Mouse (Mus musculus): ENCODE results near the gene Tph1. TPM values are rescaled to one million over a fixed set of nuclear protein-coding genes. Genes with fewer than 3 reads are reported as not detected.
"Not testable (repeated sequence)": the region's sequence is repeated elsewhere in the genome, so short reads cannot be mapped to it uniquely, and the experiment has no call there.

Gene Tph1
- polyA plus RNA-seq, 1 experiment from 2014 or later, result 0.28 TPM

- Histone ChIP-seq H3K27ac (replicated peaks; ENCODE audit: low read depth, low read length) (no peak overlapping the region), H3K36me3 (ENCODE audit: control insufficient read depth, insufficient read depth, low read length) (peaks cover 86% of the 10 kb centered on the region)
Observed at GRCm38 (mm10) chr7:46700521-46701025, 28.2 kb upstream of the Tph1 start.

DNA sequence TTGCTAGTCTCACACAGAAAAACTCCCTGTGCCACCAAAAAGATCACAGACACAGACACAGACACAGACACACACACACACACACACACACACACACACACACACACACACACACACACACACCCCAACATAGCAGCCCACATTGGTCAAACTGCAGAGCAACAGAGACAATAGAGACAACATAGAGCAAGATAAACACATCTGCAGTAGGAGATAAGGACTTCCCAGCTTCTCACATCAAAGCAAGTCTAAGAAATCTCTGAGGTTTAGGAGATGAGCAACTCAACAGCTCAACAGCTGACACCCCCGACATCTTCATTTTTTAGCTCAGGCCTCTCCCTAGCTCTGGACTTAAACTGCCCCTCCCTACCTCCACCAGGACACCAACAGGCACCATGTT, 24.4 kb upstream of the Tph1 start:
- H3K9ac ChIP-seq (replicated peaks; ENCODE audit: low read length), result no peak overlapping the region
- H3K4me2 ChIP-seq (ENCODE audit: low read length), result no peak overlapping the region
- no peak for ATAC-seq (ENCODE audit: low FRiP score, low TSS enrichment)
- no peak overlapping the region for H3K4me3 ChIP-seq (replicated peaks; ENCODE audit: low read depth, low read length)
- H3K4me1 ChIP-seq (ENCODE audit: control insufficient read depth, insufficient read depth, low read length), result no peaks in the 10 kb centered on the region
- no peak overlapping the region for H3K27ac ChIP-seq (replicated peaks; ENCODE audit: low read depth, low read length)
- no peaks in the 10 kb centered on the region for H3K9me3 ChIP-seq (ENCODE audit: control insufficient read depth, low read length)
- peaks cover 65% of the 10 kb centered on the region for H3K36me3 ChIP-seq (ENCODE audit: control insufficient read depth, insufficient read depth, low read length)
- 89% methylated on average over 1 of the region's 1 CpGs for WGBS
- no peaks in the 10 kb centered on the region for H3K27me3 ChIP-seq (ENCODE audit: control insufficient read depth, insufficient read depth, low read length)
- DNase-seq, result no peak

More at GRCm38 (mm10) chr7:46700521-46701025, 28.2 kb upstream of the Tph1 start:
- 95% methylated on average over 6 of the region's 6 CpGs for WGBS
- Histone ChIP-seq H3K4me2 (ENCODE audit: low read length) (no peak overlapping the region), H3K9me3 (ENCODE audit: control insufficient read depth, low read length) (no peaks in the 10 kb centered on the region), H3K27me3 (ENCODE audit: control insufficient read depth, insufficient read depth, low read length) (no peaks in the 10 kb centered on the region), H3K4me3 (replicated peaks; ENCODE audit: low read depth, low read length) (no peak overlapping the region), H3K4me1 (ENCODE audit: control insufficient read depth, insufficient read depth, low read length) (no peaks in the 10 kb centered on the region), H3K9ac (replicated peaks; ENCODE audit: low read length) (no peak overlapping the region)
- DNase-seq, result no peak
- ATAC-seq (ENCODE audit: low FRiP score, low TSS enrichment), result no peak

GRCm38 (mm10) chr7:46686827-46687226, 14.5 kb upstream of the Tph1 start:
- Histone ChIP-seq H3K9me3 (ENCODE audit: control insufficient read depth, low read length) (no peaks in the 10 kb centered on the region), H3K4me2 (ENCODE audit: low read length) (no peak overlapping the region), H3K9ac (replicated peaks; ENCODE audit: low read length) (no peak overlapping the region), H3K4me3 (replicated peaks; ENCODE audit: low read depth, low read length) (no peak overlapping the region), H3K4me1 (ENCODE audit: control insufficient read depth, insufficient read depth, low read length) (no peaks in the 10 kb centered on the region), H3K27me3 (ENCODE audit: control insufficient read depth, insufficient read depth, low read length) (no peaks in the 10 kb centered on the region), H3K27ac (replicated peaks; ENCODE audit: low read depth, low read length) (no peak overlapping the region), H3K36me3 (ENCODE audit: control insufficient read depth, insufficient read depth, low read length) (peaks cover 41% of the 10 kb centered on the region)
- DNase-seq (no peak), ATAC-seq (ENCODE audit: low FRiP score, low TSS enrichment) (no peak)
- 91% methylated on average over 5 of the region's 5 CpGs for WGBS

- no peak for ATAC-seq (ENCODE audit: low FRiP score, low TSS enrichment)
- H3K9me3 ChIP-seq (ENCODE audit: control insufficient read depth, low read length), result no peaks in the 10 kb centered on the region
Observed at GRCm38 (mm10) chr7:46680732-46681131, 8.4 kb upstream of the Tph1 start.

GRCm38 (mm10) chr7:46679044-46679443, 6.7 kb upstream of the Tph1 start:
- not testable (repeated sequence) for H3K27ac ChIP-seq (replicated peaks; ENCODE audit: low read depth, low read length); H3K4me2 ChIP-seq (ENCODE audit: low read length); H3K36me3 ChIP-seq (ENCODE audit: control insufficient read depth, insufficient read depth, low read length); DNase-seq; H3K4me3 ChIP-seq (replicated peaks; ENCODE audit: low read depth, low read length); H3K4me1 ChIP-seq (ENCODE audit: control insufficient read depth, insufficient read depth, low read length); H3K9me3 ChIP-seq (ENCODE audit: control insufficient read depth, low read length); ATAC-seq (ENCODE audit: low FRiP score, low TSS enrichment); H3K9ac ChIP-seq (replicated peaks; ENCODE audit: low read length); H3K27me3 ChIP-seq (ENCODE audit: control insufficient read depth, insufficient read depth, low read length)
- WGBS, result 85% methylated on average over 7 of the region's 7 CpGs

More at GRCm38 (mm10) chr7:46680732-46681131, 8.4 kb upstream of the Tph1 start:
- H3K27me3 ChIP-seq (ENCODE audit: control insufficient read depth, insufficient read depth, low read length), result no peaks in the 10 kb centered on the region
- no peak overlapping the region for H3K9ac ChIP-seq (replicated peaks; ENCODE audit: low read length)
- H3K4me2 ChIP-seq (ENCODE audit: low read length), result no peak overlapping the region
- H3K27ac ChIP-seq (replicated peaks; ENCODE audit: low read depth, low read length), result no peak overlapping the region
- H3K4me3 ChIP-seq (replicated peaks; ENCODE audit: low read depth, low read length), result no peak overlapping the region
- no peak for DNase-seq
- H3K4me1 ChIP-seq (ENCODE audit: control insufficient read depth, insufficient read depth, low read length), result no peaks in the 10 kb centered on the region
- no peaks in the 10 kb centered on the region for H3K36me3 ChIP-seq (ENCODE audit: control insufficient read depth, insufficient read depth, low read length)

DNA sequence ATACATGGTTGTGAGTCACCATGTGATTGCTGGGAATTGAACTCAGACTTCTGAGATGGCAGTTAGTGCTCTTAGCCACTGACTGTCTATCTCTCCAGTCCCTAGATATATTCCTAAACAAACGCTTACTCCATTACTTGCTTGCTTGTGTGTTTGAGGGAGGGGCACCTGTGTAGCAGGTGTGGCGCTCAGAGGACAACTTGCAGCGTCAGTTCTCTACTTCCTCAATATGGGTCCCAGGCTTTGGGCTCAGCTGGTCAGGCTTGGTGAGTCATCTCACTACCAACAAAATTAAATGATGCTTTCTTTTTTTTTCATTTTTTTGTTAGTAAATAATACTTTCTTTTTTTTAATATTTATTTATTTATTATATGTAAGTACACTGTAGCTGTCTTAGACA, 6.1 kb upstream of the Tph1 start:
- ATAC-seq (ENCODE audit: low FRiP score, low TSS enrichment) (no peak), DNase-seq (no peak)
- H3K27me3 ChIP-seq (ENCODE audit: control insufficient read depth, insufficient read depth, low read length), result no peaks in the 10 kb centered on the region
- no peak overlapping the region for H3K9ac ChIP-seq (replicated peaks; ENCODE audit: low read length)
- no peaks in the 10 kb centered on the region for H3K4me1 ChIP-seq (ENCODE audit: control insufficient read depth, insufficient read depth, low read length)
- no peaks in the 10 kb centered on the region for H3K36me3 ChIP-seq (ENCODE audit: control insufficient read depth, insufficient read depth, low read length)
- no peaks in the 10 kb centered on the region for H3K9me3 ChIP-seq (ENCODE audit: control insufficient read depth, low read length)
- H3K4me2 ChIP-seq (ENCODE audit: low read length), result no peak overlapping the region
- 91% methylated on average over 3 of the region's 3 CpGs for WGBS
- no peak overlapping the region for H3K4me3 ChIP-seq (replicated peaks; ENCODE audit: low read depth, low read length)
- H3K27ac ChIP-seq (replicated peaks; ENCODE audit: low read depth, low read length), result no peak overlapping the region

DNA sequence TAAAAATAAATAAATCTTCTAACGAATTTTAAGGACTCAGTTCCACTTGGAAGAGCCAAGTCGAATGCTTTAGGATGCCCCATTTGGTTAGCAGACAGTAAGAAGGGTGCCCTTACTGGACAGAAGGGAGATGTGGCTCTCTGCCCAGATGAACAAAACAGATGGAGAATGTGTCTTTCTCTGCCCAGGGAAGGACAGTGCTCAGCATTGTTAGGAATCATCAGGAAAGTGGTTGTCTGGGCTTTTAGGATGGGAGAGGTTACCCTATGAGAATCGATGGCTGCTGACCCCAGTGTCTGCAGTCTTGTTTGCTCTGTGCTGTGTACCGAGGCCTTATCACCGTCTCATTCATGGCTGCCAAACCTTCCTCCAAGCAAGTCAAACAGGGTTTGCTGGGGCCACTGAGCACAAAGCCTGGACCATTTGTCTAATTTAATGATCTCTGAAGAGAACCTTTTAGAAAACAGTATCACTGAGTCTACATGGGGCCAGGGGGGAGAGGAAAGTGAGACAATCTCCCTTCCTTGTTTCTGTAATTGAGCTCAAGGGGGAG, 4.5 kb upstream of the Tph1 start:
- H3K9me3 ChIP-seq (ENCODE audit: control insufficient read depth, low read length), result no peaks in the 10 kb centered on the region
- H3K36me3 ChIP-seq (ENCODE audit: control insufficient read depth, insufficient read depth, low read length), result no peaks in the 10 kb centered on the region
- no peaks in the 10 kb centered on the region for H3K4me1 ChIP-seq (ENCODE audit: control insufficient read depth, insufficient read depth, low read length)
- no peak overlapping the region for H3K9ac ChIP-seq (replicated peaks; ENCODE audit: low read length)
- H3K4me3 ChIP-seq (replicated peaks; ENCODE audit: low read depth, low read length), result no peak overlapping the region
- 71% methylated on average over 5 of the region's 5 CpGs for WGBS
- no peak overlapping the region for H3K27ac ChIP-seq (replicated peaks; ENCODE audit: low read depth, low read length)
- no peak for ATAC-seq (ENCODE audit: low FRiP score, low TSS enrichment)
- H3K27me3 ChIP-seq (ENCODE audit: control insufficient read depth, insufficient read depth, low read length), result no peaks in the 10 kb centered on the region
- no peak for DNase-seq
- no peak overlapping the region for H3K4me2 ChIP-seq (ENCODE audit: low read length)

GRCm38 (mm10) chr7:46675886-46676285, 3.5 kb upstream of the Tph1 start:
- ATAC-seq (ENCODE audit: low FRiP score, low TSS enrichment), result no peak
- Histone ChIP-seq H3K27ac (replicated peaks; ENCODE audit: low read depth, low read length) (no peak overlapping the region), H3K4me1 (ENCODE audit: control insufficient read depth, insufficient read depth, low read length) (no peaks in the 10 kb centered on the region), H3K4me3 (replicated peaks; ENCODE audit: low read depth, low read length) (no peak overlapping the region), H3K4me2 (ENCODE audit: low read length) (no peak overlapping the region), H3K36me3 (ENCODE audit: control insufficient read depth, insufficient read depth, low read length) (no peaks in the 10 kb centered on the region), H3K9ac (replicated peaks; ENCODE audit: low read length) (no peak overlapping the region), H3K9me3 (ENCODE audit: control insufficient read depth, low read length) (no peaks in the 10 kb centered on the region), H3K27me3 (ENCODE audit: control insufficient read depth, insufficient read depth, low read length) (no peaks in the 10 kb centered on the region)
- 88% methylated on average over 8 of the region's 8 CpGs for WGBS
- DNase-seq, result no peak

GRCm38 (mm10) chr7:46675061-46675460, 2.7 kb upstream of the Tph1 start:
- no peaks in the 10 kb centered on the region for H3K9me3 ChIP-seq (ENCODE audit: control insufficient read depth, low read length)
- WGBS, result 93% methylated on average over 7 of the region's 7 CpGs
- no peaks in the 10 kb centered on the region for H3K36me3 ChIP-seq (ENCODE audit: control insufficient read depth, insufficient read depth, low read length)
- H3K27ac ChIP-seq (replicated peaks; ENCODE audit: low read depth, low read length), result no peak overlapping the region
- ATAC-seq (ENCODE audit: low FRiP score, low TSS enrichment) (no peak), DNase-seq (no peak)
- no peak overlapping the region for H3K4me3 ChIP-seq (replicated peaks; ENCODE audit: low read depth, low read length)
- H3K4me2 ChIP-seq (ENCODE audit: low read length), result no peak overlapping the region
- no peak overlapping the region for H3K9ac ChIP-seq (replicated peaks; ENCODE audit: low read length)
- H3K4me1 ChIP-seq (ENCODE audit: control insufficient read depth, insufficient read depth, low read length), result no peaks in the 10 kb centered on the region
- no peaks in the 10 kb centered on the region for H3K27me3 ChIP-seq (ENCODE audit: control insufficient read depth, insufficient read depth, low read length)
